Mouse (Mus musculus) urinary bladder, adult 2 months (tissue): ENCODE data around the gene Aspdh. TPM values are rescaled to one million over a fixed set of nuclear protein-coding genes. Genes with fewer than 3 reads are reported as not detected.

Source experiments
- DNase-seq: peaks from one replicate; pipeline ENCODE4 v3.0.0; 2022; ENCODE audit warnings: low spot score
- polyA plus RNA-seq: library from polyadenylated mRNA; depleted of rRNA; stranded (reverse); fragments of >200 nt; gene quantifications from 2 replicates; pipeline ENCODE4 v1.2.3, GENCODE M21; 2012

The Aspdh gene
- polyA plus RNA-seq, 1 experiment, result 0.22 TPM

GRCm38 (mm10) chr7:44446070-44446855 is 18.9 kb upstream of the Aspdh start:
- no peak for DNase-seq

GRCm38 (mm10) chr7:44453256-44453655 is 11.9 kb upstream of the Aspdh start:
- no peak for DNase-seq

GRCm38 (mm10) chr7:44456302-44456701 is 8.9 kb upstream of the Aspdh start:
- DNase-seq, result peak; percentile 4

GRCm38 (mm10) chr7:44460067-44460466 is 5.1 kb upstream of the Aspdh start:
- no peak for DNase-seq

GRCm38 (mm10) chr7:44460767-44461502 is 4.3 kb upstream of the Aspdh start:
- no peak for DNase-seq

- DNase-seq, result peak; percentile 19
These were observed 3.5 kb upstream of the Aspdh start for GRCm38 (mm10) chr7:44461503-44462217.

- DNase-seq, result peak; percentile 18
These were observed 2.8 kb upstream of the Aspdh start for GRCm38 (mm10) chr7:44462218-44463055.

GRCm38 (mm10) chr7:44463056-44463425 is 2.1 kb upstream of the Aspdh start:
- no peak for DNase-seq

- DNase-seq, result peak; percentile 9
These were observed 1.5 kb upstream of the Aspdh start for GRCm38 (mm10) chr7:44463556-44464225.

- DNase-seq, result peak; percentile 14
These were observed 680 bp upstream of the Aspdh start for GRCm38 (mm10) chr7:44464511-44464910.

- DNase-seq, result peak; percentile 17
These were observed 1.1 kb downstream of the Aspdh start for GRCm38 (mm10) chr7:44466006-44466887.

- no peak for DNase-seq
These were observed 1.7 kb downstream of the Aspdh start for GRCm38 (mm10) chr7:44466888-44467311.

GRCm38 (mm10) chr7:44467811-44468411 is 2.7 kb downstream of the Aspdh start, which contains the start of gene Josd2:
Gene Josd2, plus strand, starts transcription at chr7:44467980.
- peak; percentile 78 for DNase-seq

GRCm38 (mm10) chr7:44468644-44469285 is 3.6 kb downstream of the Aspdh start:
- peak; percentile 19 for DNase-seq

GRCm38 (mm10) chr7:44469677-44470675 is 4.8 kb downstream of the Aspdh start:
- DNase-seq, result no peak

- DNase-seq, result no peak
These were observed 5.8 kb downstream of the Aspdh start for GRCm38 (mm10) chr7:44470696-44471612.
